Mouse (Mus musculus): ENCODE results near the gene Ccl25. TPM values are rescaled to one million over a fixed set of nuclear protein-coding genes. Genes with fewer than 3 reads are reported as not detected.

The Ccl25 gene
- total and polyA plus RNA-seq, 2 experiments from 2014 or later, result 5.9 to 17.9 TPM

- ATAC-seq, result no peak
- WGBS, result 82% methylated on average over 4 of the region's 4 CpGs
- H3K27ac ChIP-seq, result no peak overlapping the region
- TF ChIP-seq CTCF (IDR thresholded peaks at IDR 0.05; ENCODE audit: low read depth), result no peak
- no peak for DNase-seq (ENCODE audit: low spot score)
- H3K9me3 ChIP-seq (ENCODE audit: low read length), result no peaks in the 10 kb centered on the region
- H3K9ac ChIP-seq (replicated peaks; ENCODE audit: low read length), result no peak overlapping the region
- no peaks in the 10 kb centered on the region for H3K27me3 ChIP-seq (ENCODE audit: insufficient read depth, low read length)
- no peaks in the 10 kb centered on the region for H3K36me3 ChIP-seq (ENCODE audit: insufficient read depth, low read length)
- H3K4me1 ChIP-seq (ENCODE audit: insufficient read depth, low read length), result no peaks in the 10 kb centered on the region
- H3K4me3 ChIP-seq (ENCODE audit: low read length), result no peak overlapping the region
- H3K4me2 ChIP-seq (ENCODE audit: low read depth, low read length), result no peak overlapping the region
Observed at GRCm38 (mm10) chr8:4353741-4354140, 28.7 kb downstream of the Ccl25 start.

- H3K4me1 ChIP-seq (ENCODE audit: insufficient read depth, low read length), result no peaks in the 10 kb centered on the region
- ATAC-seq (no peak), DNase-seq (ENCODE audit: low spot score) (no peak)
- no peak for TF ChIP-seq CTCF (IDR thresholded peaks at IDR 0.05; ENCODE audit: low read depth)
- no peak overlapping the region for H3K27ac ChIP-seq
- H3K36me3 ChIP-seq (ENCODE audit: insufficient read depth, low read length), result no peaks in the 10 kb centered on the region
- 75% methylated on average over 1 of the region's 1 CpGs for WGBS
- H3K9me3 ChIP-seq (ENCODE audit: low read length), result no peaks in the 10 kb centered on the region
- no peak overlapping the region for H3K4me2 ChIP-seq (ENCODE audit: low read depth, low read length)
- no peak overlapping the region for H3K4me3 ChIP-seq (ENCODE audit: low read length)
- no peak overlapping the region for H3K9ac ChIP-seq (replicated peaks; ENCODE audit: low read length)
- H3K27me3 ChIP-seq (ENCODE audit: insufficient read depth, low read length), result no peaks in the 10 kb centered on the region
Observed at GRCm38 (mm10) chr8:4354516-4354915, 29.5 kb downstream of the Ccl25 start.

GRCm38 (mm10) chr8:4355455-4355854 is 30.4 kb downstream of the Ccl25 start:
- Histone ChIP-seq H3K27me3 (ENCODE audit: insufficient read depth, low read length) (no peaks in the 10 kb centered on the region), H3K36me3 (ENCODE audit: insufficient read depth, low read length) (no peaks in the 10 kb centered on the region), H3K4me3 (ENCODE audit: low read length) (no peak overlapping the region), H3K4me1 (ENCODE audit: insufficient read depth, low read length) (no peaks in the 10 kb centered on the region), H3K4me2 (ENCODE audit: low read depth, low read length) (no peak overlapping the region), H3K9ac (replicated peaks; ENCODE audit: low read length) (no peak overlapping the region), H3K9me3 (ENCODE audit: low read length) (no peaks in the 10 kb centered on the region), H3K27ac (no peak overlapping the region)
- ATAC-seq (no peak), DNase-seq (ENCODE audit: low spot score) (no peak)
- WGBS, result 93% methylated on average over 10 of the region's 10 CpGs
- TF ChIP-seq CTCF (IDR thresholded peaks at IDR 0.05; ENCODE audit: low read depth), result no peak

GRCm38 (mm10) chr8:4359362-4359761 is 34.4 kb downstream of the Ccl25 start:
- H3K27me3 ChIP-seq (ENCODE audit: insufficient read depth, low read length), result no peaks in the 10 kb centered on the region
- H3K9me3 ChIP-seq (ENCODE audit: low read length), result no peaks in the 10 kb centered on the region
- WGBS, result 59% methylated on average over 3 of the region's 3 CpGs
- no peak overlapping the region for H3K4me2 ChIP-seq (ENCODE audit: low read depth, low read length)
- peak; percentile 16 for DNase-seq (ENCODE audit: low spot score)
- no peak overlapping the region for H3K9ac ChIP-seq (replicated peaks; ENCODE audit: low read length)
- H3K4me1 ChIP-seq (ENCODE audit: insufficient read depth, low read length), result no peaks in the 10 kb centered on the region
- H3K4me3 ChIP-seq (ENCODE audit: low read length), result no peak overlapping the region
- no peak for ATAC-seq
- TF ChIP-seq CTCF (IDR thresholded peaks at IDR 0.05; ENCODE audit: low read depth), result no peak
- H3K27ac ChIP-seq, result no peak overlapping the region
- no peaks in the 10 kb centered on the region for H3K36me3 ChIP-seq (ENCODE audit: insufficient read depth, low read length)

GRCm38 (mm10) chr8:4360922-4361321 is 35.9 kb downstream of the Ccl25 start:
- WGBS, result 87% methylated on average over 2 of the region's 2 CpGs

GRCm38 (mm10) chr8:4366189-4366588 is 41.2 kb downstream of the Ccl25 start:
- H3K9me3 ChIP-seq (ENCODE audit: low read length), result no peaks in the 10 kb centered on the region
- H3K4me1 ChIP-seq (ENCODE audit: insufficient read depth, low read length), result no peaks in the 10 kb centered on the region
- H3K36me3 ChIP-seq (ENCODE audit: insufficient read depth, low read length), result no peaks in the 10 kb centered on the region
- H3K27ac ChIP-seq, result no peak overlapping the region
- H3K9ac ChIP-seq (replicated peaks; ENCODE audit: low read length), result no peak overlapping the region
- ATAC-seq, result no peak
- TF ChIP-seq CTCF (IDR thresholded peaks at IDR 0.05; ENCODE audit: low read depth), result no peak
- no peaks in the 10 kb centered on the region for H3K27me3 ChIP-seq (ENCODE audit: insufficient read depth, low read length)
- 87% methylated on average over 3 of the region's 3 CpGs for WGBS
- H3K4me2 ChIP-seq (ENCODE audit: low read depth, low read length), result no peak overlapping the region
- H3K4me3 ChIP-seq (ENCODE audit: low read length), result no peak overlapping the region
- no peak for DNase-seq (ENCODE audit: low spot score)

More at GRCm38 (mm10) chr8:4360922-4361321, 35.9 kb downstream of the Ccl25 start:
- TF ChIP-seq CTCF (IDR thresholded peaks at IDR 0.05; ENCODE audit: low read depth), result no peak
- Histone ChIP-seq H3K4me3 (ENCODE audit: low read length) (no peak overlapping the region), H3K36me3 (ENCODE audit: insufficient read depth, low read length) (no peaks in the 10 kb centered on the region), H3K4me1 (ENCODE audit: insufficient read depth, low read length) (no peaks in the 10 kb centered on the region), H3K27ac (no peak overlapping the region), H3K4me2 (ENCODE audit: low read depth, low read length) (no peak overlapping the region), H3K9me3 (ENCODE audit: low read length) (no peaks in the 10 kb centered on the region), H3K27me3 (ENCODE audit: insufficient read depth, low read length) (no peaks in the 10 kb centered on the region), H3K9ac (replicated peaks; ENCODE audit: low read length) (no peak overlapping the region)
- no peak for DNase-seq (ENCODE audit: low spot score)
- ATAC-seq, result no peak

- Histone ChIP-seq H3K27ac (no peak overlapping the region), H3K27me3 (ENCODE audit: insufficient read depth, low read length) (no peaks in the 10 kb centered on the region), H3K4me3 (ENCODE audit: low read length) (no peak overlapping the region), H3K4me2 (ENCODE audit: low read depth, low read length) (no peak overlapping the region), H3K9me3 (ENCODE audit: low read length) (no peaks in the 10 kb centered on the region), H3K4me1 (ENCODE audit: insufficient read depth, low read length) (no peaks in the 10 kb centered on the region), H3K9ac (replicated peaks; ENCODE audit: low read length) (no peak overlapping the region), H3K36me3 (ENCODE audit: insufficient read depth, low read length) (no peaks in the 10 kb centered on the region)
- DNase-seq (ENCODE audit: low spot score) (peak; percentile 66), ATAC-seq (peak; percentile 56)
- WGBS, result 51% methylated on average over 11 of the region's 11 CpGs
- no peak for TF ChIP-seq CTCF (IDR thresholded peaks at IDR 0.05; ENCODE audit: low read depth)
Observed at GRCm38 (mm10) chr8:4367808-4368207, 42.8 kb downstream of the Ccl25 start.

Data from hindbrain, postnatal 0 days (tissue).